Mouse (Mus musculus): ENCODE results near the gene Maats1. TPM values are rescaled to one million over a fixed set of nuclear protein-coding genes. Genes with fewer than 3 reads are reported as not detected.

Gene Maats1
- total RNA-seq, 1 experiment from 2014 or later = not detected

DNA sequence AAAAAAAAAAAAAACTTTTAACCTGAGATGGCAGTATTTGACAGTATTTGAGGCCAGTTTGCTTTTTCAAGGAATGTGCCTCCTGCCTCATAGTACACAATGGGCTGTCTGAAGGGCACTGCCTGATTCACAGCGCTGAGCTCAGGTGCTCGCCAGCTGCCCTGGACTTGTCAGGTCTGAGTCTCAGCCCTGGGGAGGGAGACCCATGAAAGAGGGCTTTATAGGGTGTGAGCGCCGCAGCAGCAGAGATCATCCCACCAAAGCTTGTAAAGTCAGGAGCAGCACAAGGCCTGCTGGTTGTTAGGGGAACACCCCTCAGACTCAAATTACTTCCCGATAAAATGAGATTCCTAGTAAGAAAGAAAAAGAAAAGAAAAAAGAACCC lies 34.7 kb downstream of the Maats1 start:
- ATAC-seq (ENCODE audit: extremely low read depth, insufficient number of reproducible peaks, low FRiP score, poor library complexity, severe bottlenecking) = no peak

DNA sequence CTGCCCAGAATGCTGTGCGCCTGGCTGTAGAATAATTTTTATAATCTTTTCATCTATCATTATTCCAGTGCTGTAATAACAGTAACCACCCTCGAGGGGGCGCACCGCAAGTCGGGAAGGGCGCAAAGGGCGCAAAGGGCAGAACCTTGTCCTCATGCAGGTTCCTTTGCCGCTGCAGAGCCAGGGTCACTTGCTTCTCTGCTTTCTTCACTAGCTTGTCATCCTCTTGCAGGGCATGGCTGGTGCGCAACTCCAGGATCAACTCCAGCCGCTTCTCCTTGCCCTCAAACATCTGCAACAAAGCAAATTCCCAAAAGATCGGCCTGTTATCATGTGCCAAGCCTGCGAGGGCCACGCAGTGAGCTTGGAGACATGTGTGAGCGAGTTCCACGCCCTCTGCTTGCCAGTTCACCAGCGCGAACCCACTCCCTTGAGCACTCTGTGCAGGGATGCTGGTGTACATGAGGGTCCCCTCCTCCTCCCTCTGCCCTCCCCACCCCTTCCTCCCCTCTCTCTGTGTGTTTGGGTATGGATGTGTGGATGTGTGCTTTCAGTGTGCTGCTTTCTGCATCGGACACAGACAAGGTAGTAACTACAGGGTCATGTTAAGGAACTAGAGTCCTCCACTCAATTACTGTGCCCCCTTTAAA lies 35.2 kb downstream of the Maats1 start:
- no peak for ATAC-seq (ENCODE audit: extremely low read depth, insufficient number of reproducible peaks, low FRiP score, poor library complexity, severe bottlenecking)

GRCm38 (mm10) chr16:38304460-38305194 lies 37.3 kb downstream of the Maats1 start:
- no peak for ATAC-seq (ENCODE audit: extremely low read depth, insufficient number of reproducible peaks, low FRiP score, poor library complexity, severe bottlenecking)

DNA sequence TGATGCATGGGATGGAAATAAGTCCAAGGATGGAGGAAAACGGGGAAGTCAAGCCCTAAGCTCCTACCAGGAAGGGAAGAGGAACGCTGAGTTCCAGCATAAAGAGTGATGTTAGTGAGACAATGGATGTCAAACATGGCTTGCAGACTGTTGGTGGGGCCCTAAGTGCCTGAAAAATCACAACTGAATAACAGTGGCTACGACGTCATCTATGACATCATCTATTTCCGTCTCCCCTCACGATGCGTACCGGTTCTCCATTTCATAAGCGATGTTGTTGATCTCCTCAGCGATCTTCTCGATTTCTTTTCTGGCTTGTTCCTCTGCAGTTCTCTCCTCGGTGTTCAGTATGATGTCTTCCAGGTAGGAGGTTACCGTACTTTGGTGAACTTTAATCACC lies 39.6 kb downstream of the Maats1 start:
- ATAC-seq (ENCODE audit: extremely low read depth, insufficient number of reproducible peaks, low FRiP score, poor library complexity, severe bottlenecking) = no peak

- no peak for ATAC-seq (ENCODE audit: extremely low read depth, insufficient number of reproducible peaks, low FRiP score, poor library complexity, severe bottlenecking)
These were observed 43.5 kb downstream of the Maats1 start for GRCm38 (mm10) chr16:38298410-38298809.

GRCm38 (mm10) chr16:38295349-38295930 lies 46.5 kb downstream of the Maats1 start:
- ATAC-seq (ENCODE audit: extremely low read depth, insufficient number of reproducible peaks, low FRiP score, poor library complexity, severe bottlenecking) = no peak

GRCm38 (mm10) chr16:38294685-38295348 lies 47.1 kb downstream of the Maats1 start, which contains the start of gene Nr1i2:
Gene Nr1i2 (minus strand): TSS chr16:38294824.
- no peak for ATAC-seq (ENCODE audit: extremely low read depth, insufficient number of reproducible peaks, low FRiP score, poor library complexity, severe bottlenecking)

DNA sequence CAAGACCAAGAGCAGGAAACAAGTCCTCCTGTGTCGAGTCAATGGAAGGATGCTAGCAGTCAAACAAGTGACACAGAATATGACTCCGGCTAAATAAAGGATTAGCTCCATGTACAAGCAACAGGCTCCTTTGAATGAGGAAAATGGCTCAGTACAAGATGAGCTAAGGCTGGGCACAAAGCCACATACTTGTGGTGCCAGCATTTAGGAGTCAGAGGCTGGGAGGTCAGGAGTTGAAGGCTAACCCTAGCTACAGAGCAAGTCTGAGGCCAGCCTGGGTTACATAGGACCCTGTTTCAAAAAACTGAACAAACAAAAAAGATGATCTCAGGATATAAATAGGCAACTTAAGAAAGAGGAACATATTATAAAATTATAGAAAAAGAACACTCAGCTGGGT lies 51.8 kb downstream of the Maats1 start:
- no peak for ATAC-seq (ENCODE audit: extremely low read depth, insufficient number of reproducible peaks, low FRiP score, poor library complexity, severe bottlenecking)

DNA sequence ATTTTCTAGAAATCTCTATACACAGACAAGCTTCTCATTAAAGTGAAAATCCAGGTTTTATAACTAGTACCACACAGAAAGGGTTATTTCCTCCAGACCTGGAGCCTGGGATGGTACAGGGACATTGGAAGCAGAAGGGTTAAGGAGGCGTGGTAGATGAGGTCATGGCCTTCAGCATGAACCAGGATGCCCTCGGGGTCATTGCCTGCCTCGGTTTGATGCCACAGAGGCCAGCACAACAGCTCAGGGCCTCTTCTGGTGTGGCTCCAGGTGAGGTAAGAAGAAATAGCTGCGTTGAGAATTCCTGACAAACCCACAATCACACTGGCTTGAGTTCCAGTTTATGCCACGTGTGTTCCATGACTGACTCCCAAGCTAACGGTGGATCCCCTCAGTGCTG lies 53.1 kb downstream of the Maats1 start:
- no peak for ATAC-seq (ENCODE audit: extremely low read depth, insufficient number of reproducible peaks, low FRiP score, poor library complexity, severe bottlenecking)

DNA sequence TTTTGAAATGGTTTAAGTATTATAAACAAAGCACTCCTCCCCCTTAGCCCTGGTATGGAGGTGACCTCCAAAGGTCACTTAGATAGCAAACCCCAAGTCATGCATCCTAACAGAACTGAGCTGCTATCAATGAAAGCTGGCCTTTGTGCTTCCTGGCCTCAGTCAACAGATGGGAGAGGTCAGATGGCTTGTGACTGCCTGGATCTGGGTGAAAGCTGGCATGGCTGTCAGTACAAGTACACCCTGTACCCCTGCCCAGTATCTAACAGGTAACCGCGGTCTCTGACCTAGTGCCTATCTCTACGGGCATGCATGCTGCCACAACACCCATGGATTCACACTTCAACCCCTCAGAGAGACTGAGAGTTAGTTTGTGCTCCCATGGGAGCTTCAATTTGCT lies 54.2 kb downstream of the Maats1 start:
- no peak for ATAC-seq (ENCODE audit: extremely low read depth, insufficient number of reproducible peaks, low FRiP score, poor library complexity, severe bottlenecking)

DNA sequence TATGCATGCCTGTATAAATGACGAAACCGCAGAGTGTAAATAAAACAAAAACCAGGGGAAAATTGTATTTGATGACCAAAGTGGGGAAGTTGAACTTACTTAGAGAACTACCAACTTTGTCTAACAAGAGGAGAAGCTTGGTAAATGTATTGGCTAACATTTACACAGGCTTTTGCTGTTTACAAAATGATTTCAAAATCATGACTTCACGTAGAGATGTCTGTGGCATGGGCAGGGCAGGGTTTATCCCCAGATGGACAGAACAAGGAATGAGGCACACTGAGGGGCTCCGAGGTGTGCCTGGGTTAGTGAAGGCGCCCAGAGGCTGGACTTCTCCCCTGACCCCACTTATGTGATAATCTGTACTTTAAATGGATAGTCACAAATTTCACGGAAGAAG lies 54.6 kb downstream of the Maats1 start:
- no peak for ATAC-seq (ENCODE audit: extremely low read depth, insufficient number of reproducible peaks, low FRiP score, poor library complexity, severe bottlenecking)

GRCm38 (mm10) chr16:38286541-38286940 lies 55.4 kb downstream of the Maats1 start:
- no peak for ATAC-seq (ENCODE audit: extremely low read depth, insufficient number of reproducible peaks, low FRiP score, poor library complexity, severe bottlenecking)

- no peak for ATAC-seq (ENCODE audit: extremely low read depth, insufficient number of reproducible peaks, low FRiP score, poor library complexity, severe bottlenecking)
These were observed 56.1 kb downstream of the Maats1 start for GRCm38 (mm10) chr16:38285801-38286200.

DNA sequence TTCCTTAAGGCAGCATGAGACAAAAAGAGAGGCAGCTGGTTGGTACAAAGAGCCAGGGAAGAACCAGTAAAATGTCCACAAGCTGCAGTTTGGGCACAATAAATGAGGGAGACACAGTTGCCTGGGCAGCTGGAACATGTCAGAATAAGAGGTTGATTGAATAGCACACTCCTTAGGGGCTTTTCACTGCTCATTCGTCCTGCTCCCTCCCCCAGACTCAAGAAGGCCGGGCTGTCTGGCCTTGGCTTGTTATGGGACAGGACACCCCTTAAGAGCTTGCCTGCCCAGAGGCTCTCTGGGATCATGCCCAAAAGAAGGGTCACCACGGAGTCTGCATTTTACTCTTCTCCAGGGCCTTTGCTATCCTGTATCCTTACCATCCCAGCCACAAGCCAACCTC lies 58.6 kb downstream of the Maats1 start:
- no peak for ATAC-seq (ENCODE audit: extremely low read depth, insufficient number of reproducible peaks, low FRiP score, poor library complexity, severe bottlenecking)

GRCm38 (mm10) chr16:38282559-38283160 lies 59.3 kb downstream of the Maats1 start:
- ATAC-seq (ENCODE audit: extremely low read depth, insufficient number of reproducible peaks, low FRiP score, poor library complexity, severe bottlenecking) = no peak

DNA sequence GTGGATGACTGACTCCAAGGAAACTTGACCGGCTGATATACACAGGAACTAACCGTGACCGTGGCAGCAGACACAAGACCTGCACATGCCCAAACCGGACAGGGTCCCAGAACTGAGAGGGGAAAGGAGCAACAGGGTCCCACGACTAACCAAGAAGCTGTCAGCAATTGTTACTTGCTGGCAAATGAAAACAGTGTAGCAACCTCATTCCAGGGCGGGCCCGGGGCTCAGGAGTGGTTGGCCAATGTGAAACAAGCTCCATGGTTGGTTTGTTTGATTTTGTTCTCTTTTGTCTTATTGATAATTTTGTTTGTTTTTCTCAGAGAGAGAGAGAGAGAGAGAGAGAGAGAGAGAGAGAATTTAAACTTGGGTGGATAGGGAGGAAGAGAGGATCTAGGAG lies 61.0 kb downstream of the Maats1 start:
- ATAC-seq (ENCODE audit: extremely low read depth, insufficient number of reproducible peaks, low FRiP score, poor library complexity, severe bottlenecking) = no peak

GRCm38 (mm10) chr16:38279794-38280193 lies 62.1 kb downstream of the Maats1 start:
- ATAC-seq (ENCODE audit: extremely low read depth, insufficient number of reproducible peaks, low FRiP score, poor library complexity, severe bottlenecking) = no peak

- ATAC-seq (ENCODE audit: extremely low read depth, insufficient number of reproducible peaks, low FRiP score, poor library complexity, severe bottlenecking) = no peak
These were observed 67.2 kb downstream of the Maats1 start for GRCm38 (mm10) chr16:38274737-38275136.

DNA sequence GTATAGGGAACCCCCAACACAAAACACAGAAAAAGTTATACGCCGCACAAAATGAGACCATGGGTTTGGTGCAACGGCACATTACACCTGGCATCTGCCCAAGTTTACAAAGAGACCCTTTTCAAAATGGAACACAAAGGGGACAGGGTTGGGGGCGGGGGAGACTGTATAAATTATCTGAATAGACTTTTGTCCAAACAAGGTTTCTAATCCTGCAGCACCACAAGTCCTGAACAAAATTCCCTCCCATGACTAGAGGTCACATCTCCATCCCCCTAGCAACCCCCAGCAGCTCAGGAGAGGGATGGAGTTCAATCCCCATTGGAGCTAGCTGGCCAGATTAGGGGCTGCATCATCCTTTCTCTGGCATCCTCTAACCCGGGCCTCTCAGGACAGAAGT lies 69.5 kb downstream of the Maats1 start:
- ATAC-seq (ENCODE audit: extremely low read depth, insufficient number of reproducible peaks, low FRiP score, poor library complexity, severe bottlenecking) = no peak

Measured in neutrophil, adult 5-6 weeks (primary cell).